Mouse (Mus musculus) heart, adult 2 months (tissue): Measurements from ENCODE around the gene Pdzd2.

ENCODE experiments used
- CTCF ChIP-seq: fragments of 200-600 bp; IDR thresholded peaks from 2 replicates; pipeline ENCODE4 v1.8.1; 2022; ENCODE audit warnings: antibody characterized with exemption, mild to moderate bottlenecking, moderate library complexity
- POLR2A ChIP-seq: fragments of 200-500 bp; IDR thresholded peaks from 2 replicates; pipeline ENCODE4 v1.6.1; 2011; ENCODE audit warnings: mild to moderate bottlenecking, low read depth, low read length, control low read depth; ENCODE audit not compliant: insufficient read depth

- TF ChIP-seq CTCF (peak; percentile 81), POLR2A (no peak)
Observed at GRCm38 (mm10) chr15:12577054-12577696, 162.5 kb downstream of the Pdzd2 start.
